Mouse (Mus musculus) heart, adult 10 weeks (tissue): ENCODE measurements around the gene Gm11172. TPM values are rescaled to one million over a fixed set of nuclear protein-coding genes. Genes with fewer than 3 reads are reported as not detected.

Experiments used
- polyA plus RNA-seq: library from polyadenylated mRNA; stranded (reverse); fragments of 350-450 nt; fragmentation: Illumina TruSeq; extraction: RNeasy Lipid Tissue Mini Kit (QIAGEN cat#74804); gene quantifications from one replicate; pipeline ENCODE4 v1.2.3, GENCODE M21; 2014; ENCODE audit warnings: low read depth, low replicate concordance

Gm11172 gene
- not detected for polyA plus RNA-seq

DNA sequence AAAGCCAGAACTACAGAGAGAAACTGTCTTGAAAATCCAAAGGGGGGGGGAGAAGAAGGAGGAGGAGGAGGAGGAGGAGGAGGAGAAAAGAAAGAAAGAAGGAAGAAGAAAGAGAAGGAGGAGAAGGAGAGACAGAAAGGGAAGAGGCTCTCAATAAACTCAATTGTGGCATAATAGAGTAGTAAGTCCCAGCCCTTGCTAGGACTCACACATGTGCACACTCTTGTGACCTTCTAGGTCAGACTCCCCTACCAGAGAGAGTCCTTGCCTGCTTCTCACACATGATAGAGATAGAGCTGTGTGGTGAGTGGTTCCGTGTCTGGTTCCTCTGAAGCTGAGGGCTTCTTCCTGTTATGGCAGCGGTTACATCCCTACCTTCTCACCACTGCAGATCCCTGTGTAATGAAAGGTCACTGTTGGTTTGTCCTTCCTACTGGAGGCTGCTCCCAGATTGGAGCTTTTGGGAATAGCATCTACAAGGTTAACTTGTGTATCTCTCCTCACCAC lies at the start of gene Gm11172:
Gm11172 (plus strand) TSS at position 51 of the 507 bp plus-strand sequence.

GRCm38 (mm10) chr16:10785371-10786231 lies 27.1 kb upstream of the Gm11172 start, which contains the start of gene Socs1:
Gene Socs1 (minus strand): TSS chr16:10785536.

DNA sequence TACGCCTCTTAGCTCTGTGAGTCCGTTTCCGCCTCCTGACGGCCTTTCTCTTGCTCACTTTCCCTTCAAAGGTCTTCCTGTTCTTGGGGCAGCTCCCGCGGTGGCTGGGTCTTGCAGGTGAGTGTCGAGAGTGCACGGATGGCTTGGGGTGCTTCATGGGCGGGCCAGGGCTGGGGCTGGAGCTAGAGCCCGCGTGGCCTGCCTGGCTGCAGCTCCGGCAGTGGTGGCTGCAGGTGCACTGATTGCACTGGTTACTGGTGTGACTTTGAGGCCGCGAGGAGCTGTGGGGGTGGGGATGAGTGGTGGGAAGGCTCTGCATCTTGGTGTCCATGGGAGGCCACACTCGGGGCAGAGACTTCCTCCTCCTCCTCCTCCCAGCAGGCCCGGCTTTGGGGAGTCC lies 24.4 kb upstream of the Gm11172 start, which contains the start of gene Tnp2:
Tnp2 (minus strand) TSS at position 390 of the 400 bp plus-strand sequence.

GRCm38 (mm10) chr16:10790702-10791101 lies 22.0 kb upstream of the Gm11172 start, which contains the start of gene Prm3:
Gene Prm3 (minus strand): TSS chr16:10790914.

DNA sequence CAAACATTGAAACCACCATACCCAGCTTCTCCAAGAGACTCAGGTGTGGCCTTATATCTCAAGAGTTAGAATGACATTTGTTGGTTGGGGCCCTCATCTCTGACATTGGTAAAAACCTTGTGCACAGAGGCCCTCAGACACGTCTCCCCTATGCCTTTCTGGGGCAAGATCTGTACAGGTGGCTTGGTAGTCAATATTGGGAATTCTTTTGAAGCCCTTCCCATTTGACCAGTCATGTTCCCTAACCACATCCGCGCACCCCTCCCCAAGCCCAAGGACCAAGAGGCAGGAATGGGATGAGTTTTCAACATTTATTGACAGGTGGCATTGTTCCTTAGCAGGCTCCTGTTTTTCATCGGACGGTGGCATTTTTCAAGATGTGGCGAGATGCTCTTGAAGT lies 16.7 kb upstream of the Gm11172 start, which contains the start of gene Prm2:
Prm2 (minus strand) TSS at position 101 of the 400 bp plus-strand sequence.

GRCm38 (mm10) chr16:10805789-10806527 lies 6.8 kb upstream of the Gm11172 start, which contains the start of gene Prm1:
Gene Prm1 (minus strand): TSS chr16:10805839.

DNA sequence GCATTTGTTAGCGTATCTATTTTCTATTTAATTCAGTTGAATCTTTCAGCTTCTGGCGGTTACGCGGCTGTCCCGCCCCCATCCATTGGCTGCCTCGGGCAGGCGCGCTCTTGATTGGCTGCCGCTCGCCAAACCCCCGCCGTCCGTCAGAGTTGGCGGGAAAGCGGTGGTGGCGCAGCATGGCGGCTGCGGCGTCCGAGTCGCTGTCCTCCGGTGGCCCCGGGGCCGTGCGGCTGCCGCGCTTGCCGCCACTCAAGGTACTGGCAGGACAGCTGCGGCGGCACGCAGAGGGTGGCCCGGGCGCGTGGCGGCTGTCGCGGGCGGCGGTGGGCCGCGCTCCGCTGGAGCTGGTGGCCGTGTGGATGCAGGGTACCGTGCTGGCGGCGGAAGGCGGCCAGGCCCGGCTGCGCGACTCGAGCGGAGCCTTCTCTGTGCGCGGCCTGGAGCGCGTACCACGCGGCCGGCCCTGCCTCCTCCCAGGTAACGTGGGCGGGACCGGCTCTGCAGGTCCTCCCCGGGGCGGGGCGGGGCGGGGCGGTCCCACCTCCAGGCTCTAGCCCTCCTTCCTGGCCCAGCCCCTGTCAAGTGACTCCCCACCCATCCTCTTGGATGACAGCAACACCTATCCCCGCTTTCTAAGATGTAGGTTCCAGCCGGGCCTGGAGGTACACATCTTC lies 22.3 kb downstream of the Gm11172 start, which contains the start of gene Rmi2:
Rmi2 (plus strand) TSS at position 149 of the 677 bp plus-strand sequence.

Other genes with a start within 250 kb of the Gm11172 start
- gene Socs1, start 27.4 kb upstream of the Gm11172 start, polyA plus RNA-seq = 0.52 TPM
- gene Tnp2, start 24.3 kb upstream of the Gm11172 start, polyA plus RNA-seq = not detected
- not detected for gene Prm3, start 22.0 kb upstream of the Gm11172 start, polyA plus RNA-seq
- gene Prm2, start 16.8 kb upstream of the Gm11172 start, polyA plus RNA-seq = not detected
- gene Prm1, start 7.1 kb upstream of the Gm11172 start, polyA plus RNA-seq = not detected
- gene Rmi2, start 22.1 kb downstream of the Gm11172 start, polyA plus RNA-seq = 0.18 TPM
- 26.6 TPM for gene Snn, start 248.0 kb downstream of the Gm11172 start, polyA plus RNA-seq